Mouse (Mus musculus) G1E (cell line): ENCODE measurements at regions not wholly inside any gene's neighbourhood (a gene's known extent, or its start where the extent isn't known, plus 50 kb on each side); places are given as distances from the start of the nearest gene placed in this dataset.

ENCODE experiments used
- ATAC-seq: 2 replicates; pipeline ENCODE4 v1.8.0; 2016; ENCODE audit warnings: mild to moderate bottlenecking; ENCODE audit not compliant: insufficient number of reproducible peaks, poor library complexity, low FRiP score, severe bottlenecking; ENCODE audit errors: extremely low read depth
- DNase-seq: peaks from one replicate; pipeline ENCODE4 v3.0.0; 2012; ENCODE audit warnings: low spot score
- H3K27me3 ChIP-seq: 2 replicates; pipeline ENCODE4 v1.6.1; 2012; ENCODE audit warnings: mild to moderate bottlenecking, low read length, inconsistent platforms; ENCODE audit not compliant: insufficient read depth
- H3K36me3 ChIP-seq: replicated peaks from 2 replicates; pipeline ENCODE3; 2012; ENCODE audit warnings: mild to moderate bottlenecking, inconsistent platforms
- H3K4me1 ChIP-seq: 2 replicates; pipeline ENCODE4 v1.6.1; 2012; ENCODE audit warnings: low read depth, low read length, inconsistent platforms, mixed read lengths; ENCODE audit not compliant: insufficient read depth
- H3K4me3 ChIP-seq: 2 replicates; pipeline ENCODE4 v1.5.1; 2012; ENCODE audit warnings: low read depth, mild to moderate bottlenecking, inconsistent platforms, low read length, moderate library complexity, mixed read lengths
- H3K9me3 ChIP-seq: replicated peaks from 2 replicates; pipeline ENCODE4 v1.6.1; 2012; ENCODE audit warnings: inconsistent platforms
- CTCF ChIP-seq: IDR thresholded peaks from 2 replicates; pipeline ENCODE4 v1.5.1; 2012; ENCODE audit warnings: low read depth, low read length, inconsistent platforms, mixed read lengths
- GATA1 ChIP-seq: IDR thresholded peaks from 2 replicates; pipeline ENCODE4 v1.6.1; 2012; ENCODE audit warnings: borderline replicate concordance, low read length, inconsistent platforms, mixed read lengths
- GATA2 ChIP-seq: IDR thresholded peaks from 2 replicates; pipeline ENCODE4 v1.6.1; 2012; ENCODE audit warnings: low read depth, low read length, inconsistent platforms, borderline replicate concordance
- POLR2AphosphoS5 ChIP-seq: IDR thresholded peaks from 2 replicates; pipeline ENCODE4 v1.6.1; 2012; ENCODE audit warnings: low read depth, low read length, inconsistent platforms; ENCODE audit not compliant: insufficient replicate concordance
- TAL1 ChIP-seq: conservative IDR thresholded peaks from 2 replicates; pipeline ENCODE4 v1.6.1; 2012; ENCODE audit warnings: low read depth, low read length, inconsistent platforms, mixed read lengths

DNA sequence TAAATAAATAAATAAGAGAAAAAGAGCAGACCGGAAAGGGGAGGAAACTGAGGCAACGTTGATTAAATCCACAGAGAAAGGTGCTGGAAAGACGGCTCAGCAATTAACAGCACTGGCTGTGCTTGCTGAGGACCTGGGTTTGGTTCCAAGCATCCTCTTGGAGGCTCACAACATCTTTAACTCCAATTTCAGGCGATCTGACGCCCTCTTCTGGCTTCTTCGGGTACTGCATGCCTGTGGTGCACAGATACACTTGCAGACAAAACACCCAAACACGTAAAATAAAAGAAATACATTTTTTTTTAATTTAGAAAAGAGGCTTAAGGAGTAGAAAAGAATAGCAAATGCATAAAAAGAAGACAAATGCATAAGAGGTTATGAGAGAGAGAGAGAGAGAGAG, 173.9 kb upstream of the Ubl3 start:
- Histone ChIP-seq H3K4me3 (no peak overlapping the region), H3K36me3 (no peaks in the 10 kb centered on the region), H3K27me3 (no peaks in the 10 kb centered on the region), H3K9me3 (peaks cover 57% of the 10 kb centered on the region), H3K4me1 (no peaks in the 10 kb centered on the region)
- ATAC-seq (no peak), DNase-seq (no peak)
- no peak for TF ChIP-seq TAL1
- no peak for TF ChIP-seq CTCF
- no peak for TF ChIP-seq GATA2
- no peak for TF ChIP-seq POLR2AphosphoS5
- no peak for TF ChIP-seq GATA1

DNA sequence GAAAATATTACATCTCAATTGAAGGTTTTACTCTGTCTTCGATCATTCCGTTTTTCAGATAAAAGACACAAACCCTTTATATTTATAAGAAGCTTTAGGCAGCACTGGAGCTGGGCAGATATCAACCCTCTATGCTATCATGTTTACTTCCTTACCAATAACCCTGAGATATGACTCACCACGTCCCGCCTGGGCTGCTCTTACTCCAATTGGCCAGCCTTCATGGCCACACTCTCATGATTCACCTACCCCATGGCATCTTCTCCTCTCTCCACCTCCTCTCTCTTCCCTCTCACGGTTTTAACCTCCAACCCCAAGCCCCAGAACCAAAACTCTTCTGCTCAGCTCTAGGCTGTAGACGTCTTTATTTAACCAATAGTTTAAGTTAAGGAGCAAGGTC, 171.9 kb upstream of the Ubl3 start:
- H3K9me3 ChIP-seq, result peaks cover 54% of the 10 kb centered on the region
- H3K4me3 ChIP-seq, result no peak overlapping the region
- no peaks in the 10 kb centered on the region for H3K4me1 ChIP-seq
- DNase-seq (no peak), ATAC-seq (no peak)
- H3K36me3 ChIP-seq, result no peaks in the 10 kb centered on the region
- TF ChIP-seq POLR2AphosphoS5, result no peak
- no peak for TF ChIP-seq CTCF
- no peak for TF ChIP-seq GATA2
- no peak for TF ChIP-seq GATA1
- TF ChIP-seq TAL1, result no peak
- H3K27me3 ChIP-seq, result no peaks in the 10 kb centered on the region

DNA sequence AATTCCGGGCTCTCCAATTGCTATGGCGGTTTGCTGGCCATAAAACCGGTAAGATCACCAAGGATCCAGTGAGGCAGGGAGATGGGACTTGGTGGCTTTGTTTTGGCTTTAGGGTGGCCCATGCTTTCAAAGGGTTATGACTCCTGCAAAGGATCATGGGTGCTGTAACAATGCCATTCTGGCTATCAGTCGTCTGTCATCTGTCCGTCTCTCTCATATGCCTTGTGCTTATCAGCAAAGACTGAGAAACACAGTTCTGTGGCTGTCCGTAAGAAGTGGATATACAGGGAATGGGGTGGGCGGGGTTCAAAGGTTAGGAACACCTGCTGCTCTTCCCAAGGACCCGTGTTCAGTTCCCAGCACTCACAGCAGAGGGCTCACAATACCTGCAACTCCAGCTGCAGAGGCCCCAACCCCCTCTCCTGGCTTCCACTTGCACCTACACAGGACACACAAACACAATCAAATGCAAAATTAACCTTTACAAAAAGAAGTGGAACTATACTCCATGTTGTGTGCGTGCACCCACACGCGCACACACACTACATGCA, 171.2 kb upstream of the Ubl3 start:
- TF ChIP-seq GATA2 (no peak), GATA1 (no peak), POLR2AphosphoS5 (no peak), TAL1 (no peak), CTCF (no peak)
- DNase-seq, result no peak
- H3K4me1 ChIP-seq, result no peaks in the 10 kb centered on the region
- H3K27me3 ChIP-seq, result no peaks in the 10 kb centered on the region
- peaks cover 56% of the 10 kb centered on the region for H3K9me3 ChIP-seq
- no peak for ATAC-seq
- no peak overlapping the region for H3K4me3 ChIP-seq
- no peaks in the 10 kb centered on the region for H3K36me3 ChIP-seq

DNA sequence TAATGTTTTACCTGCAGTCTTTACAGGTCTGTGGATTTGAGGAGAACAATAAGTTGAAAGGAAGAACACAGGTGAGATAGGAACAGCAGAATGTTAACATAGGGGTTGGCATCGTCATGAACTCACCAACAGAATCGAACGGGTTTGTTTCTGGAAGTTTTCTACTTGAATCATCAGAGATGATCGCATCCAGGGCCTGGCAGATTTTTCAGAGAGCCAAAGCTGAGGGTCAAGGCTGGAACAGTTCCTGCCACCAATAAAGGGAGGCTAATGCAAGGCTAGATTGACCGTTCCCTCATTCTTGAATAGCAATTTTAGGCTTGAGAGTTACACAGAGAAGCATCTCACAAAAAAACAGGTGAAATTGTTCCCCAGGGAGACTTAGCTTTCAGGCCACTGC, 168.0 kb upstream of the Ubl3 start:
- H3K4me1 ChIP-seq, result no peaks in the 10 kb centered on the region
- no peaks in the 10 kb centered on the region for H3K36me3 ChIP-seq
- TF ChIP-seq GATA2 (no peak), TAL1 (no peak), POLR2AphosphoS5 (no peak), GATA1 (no peak), CTCF (no peak)
- no peaks in the 10 kb centered on the region for H3K27me3 ChIP-seq
- no peak for ATAC-seq
- H3K4me3 ChIP-seq, result no peak overlapping the region
- no peak for DNase-seq
- peaks cover 72% of the 10 kb centered on the region for H3K9me3 ChIP-seq

DNA sequence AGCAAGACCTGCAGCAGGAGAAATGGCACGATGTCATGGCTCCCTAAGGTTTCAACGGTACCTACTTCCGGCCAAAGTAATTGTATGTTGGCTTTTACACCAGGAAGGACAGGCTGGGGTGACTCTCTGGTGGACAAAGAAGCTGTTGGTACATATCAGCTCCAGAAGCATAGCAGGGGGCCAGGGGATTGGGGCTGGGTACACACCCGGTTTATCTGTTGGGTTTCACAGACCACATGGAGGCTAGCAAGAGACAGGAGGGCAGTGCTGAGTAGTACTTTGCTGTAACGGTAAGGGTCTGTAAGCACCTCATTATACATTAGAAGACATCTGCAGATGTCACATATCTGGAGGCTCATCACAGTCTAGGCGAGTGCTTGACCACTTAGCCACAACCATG, 164.0 kb upstream of the Ubl3 start:
- TF ChIP-seq CTCF (no peak), GATA1 (no peak), GATA2 (no peak), TAL1 (no peak), POLR2AphosphoS5 (no peak)
- Histone ChIP-seq H3K36me3 (no peaks in the 10 kb centered on the region), H3K27me3 (no peaks in the 10 kb centered on the region), H3K4me3 (no peak overlapping the region), H3K9me3 (peaks cover 78% of the 10 kb centered on the region), H3K4me1 (no peaks in the 10 kb centered on the region)
- no peak for ATAC-seq
- no peak for DNase-seq

DNA sequence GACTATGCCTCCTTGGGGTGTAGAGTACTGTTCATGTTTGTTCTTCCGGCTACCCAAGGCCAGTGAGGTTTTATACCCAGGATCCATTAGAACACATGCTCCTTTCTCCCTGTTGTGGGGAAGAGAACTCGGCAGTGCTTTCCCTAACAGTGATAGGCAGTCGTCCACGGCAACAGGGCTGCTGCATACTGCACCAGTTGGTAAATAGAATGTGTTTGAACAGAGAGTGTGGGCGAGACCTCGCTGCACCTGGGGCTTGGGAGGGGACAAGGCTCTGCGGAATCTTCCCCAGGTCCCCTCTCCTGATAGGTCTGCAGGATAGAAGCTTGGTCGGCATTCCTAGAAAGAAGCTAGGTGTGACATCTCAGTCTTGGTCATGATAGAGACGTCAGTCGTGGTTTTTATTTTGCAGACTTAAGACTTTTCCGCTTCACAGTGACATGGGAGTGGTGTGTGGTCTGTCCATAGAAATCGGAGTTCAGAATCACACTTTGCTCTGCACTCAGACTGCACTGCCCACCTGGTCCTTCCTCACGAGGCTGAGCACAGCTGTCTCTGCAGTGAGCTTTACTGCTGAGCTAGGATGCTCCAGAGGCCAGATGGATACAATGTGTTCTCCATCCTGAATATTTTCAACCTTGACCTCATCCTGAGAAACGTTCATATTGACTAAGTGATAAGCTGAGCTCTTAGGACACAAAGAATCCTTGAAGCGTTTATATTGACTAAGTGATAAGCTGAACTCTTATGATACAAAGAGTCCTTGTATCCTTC, 162.8 kb upstream of the Ubl3 start:
- Histone ChIP-seq H3K4me1 (no peaks in the 10 kb centered on the region), H3K27me3 (no peaks in the 10 kb centered on the region), H3K9me3 (peaks cover 77% of the 10 kb centered on the region), H3K36me3 (no peaks in the 10 kb centered on the region), H3K4me3 (no peak overlapping the region)
- ATAC-seq (no peak), DNase-seq (no peak)
- TF ChIP-seq GATA1, result no peak
- TF ChIP-seq TAL1, result no peak
- no peak for TF ChIP-seq POLR2AphosphoS5
- TF ChIP-seq GATA2, result no peak
- no peak for TF ChIP-seq CTCF

DNA sequence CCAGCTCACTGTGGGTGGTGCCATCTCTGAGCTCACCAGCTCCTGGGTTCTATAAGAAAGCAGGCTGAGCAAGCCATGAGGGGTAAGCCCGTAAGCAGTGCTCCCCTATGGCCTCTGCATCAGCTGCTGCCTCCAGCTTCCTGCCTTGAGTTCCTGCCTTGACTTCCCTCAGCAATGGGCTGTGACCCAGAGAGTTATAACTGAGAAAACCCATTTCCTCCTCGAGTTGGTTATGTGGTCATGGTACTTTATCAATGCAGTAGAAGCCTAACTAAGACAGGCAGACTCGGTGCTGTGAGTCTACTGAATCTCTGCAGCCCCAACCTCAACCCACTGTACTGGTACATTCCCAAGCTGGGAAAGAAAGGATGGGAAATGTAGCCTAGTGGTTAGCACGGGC, 162.2 kb upstream of the Ubl3 start:
- ATAC-seq (no peak), DNase-seq (no peak)
- Histone ChIP-seq H3K27me3 (no peaks in the 10 kb centered on the region), H3K4me3 (no peak overlapping the region), H3K9me3 (peaks cover 80% of the 10 kb centered on the region), H3K4me1 (no peaks in the 10 kb centered on the region), H3K36me3 (no peaks in the 10 kb centered on the region)
- TF ChIP-seq CTCF (no peak), TAL1 (no peak), POLR2AphosphoS5 (no peak), GATA2 (no peak), GATA1 (no peak)
